Mouse (Mus musculus): ENCODE measurements around the gene Iqcf5. TPM values are rescaled to one million over a fixed set of nuclear protein-coding genes. Genes with fewer than 3 reads are reported as not detected.

Gene Iqcf5
- total RNA-seq, 4 experiments from 2014 or later: not detected

Other genes with a start within 250 kb of the Iqcf5 start
- 1 to 10 TPM; 3.9 to 6.5 (median 5.5) TPM for gene Poc1a, start 233.5 kb upstream of the Iqcf5 start, total RNA-seq (2022)
- gene Dusp7, start 145.9 kb upstream of the Iqcf5 start, total RNA-seq (2022): 10 to 100 TPM; 13.1 to 22.0 (median 18.4) TPM
- 100 to 1,000 TPM; 369 to 422 (median 377) TPM for gene Rpl29, start 85.1 kb upstream of the Iqcf5 start, total RNA-seq (2022)
- gene Acy1, start 76.3 kb upstream of the Iqcf5 start, total RNA-seq (2022): 10 to 100 TPM; 15.4 to 21.4 (median 18.2) TPM
- gene Abhd14b, start 67.1 kb upstream of the Iqcf5 start, total RNA-seq (2022): 10 to 100 TPM; 46.4 to 65.7 (median 49.1) TPM
- gene Abhd14a, start 66.9 kb upstream of the Iqcf5 start, total RNA-seq (2022): 10 to 100 TPM; 24.8 to 32.3 (median 26.4) TPM
- 10 to 100 TPM; 20.4 to 47.9 (median 34.8) TPM for gene Pcbp4, start 61.3 kb upstream of the Iqcf5 start, total RNA-seq (2022)
- gene Gpr62, start 48.6 kb upstream of the Iqcf5 start, total RNA-seq (2022): under 1 TPM; 0.28 to 0.62 (median 0.46) TPM
- gene Rrp9, start 38.6 kb upstream of the Iqcf5 start, total RNA-seq (2022): 10 to 100 TPM; 34.2 to 53.4 (median 35.9) TPM
- gene Parp3, start 37.6 kb upstream of the Iqcf5 start, total RNA-seq (2022): 10 to 100 TPM; 40.6 to 86.0 (median 52.7) TPM
- gene Iqcf1, start 14.6 kb upstream of the Iqcf5 start, total RNA-seq (2022): not detected
- gene Iqcf3, start 47.1 kb downstream of the Iqcf5 start, total RNA-seq (2022): not detected
- gene Iqcf4, start 56.4 kb downstream of the Iqcf5 start, total RNA-seq (2022): not detected
- gene Iqcf6, start 112.0 kb downstream of the Iqcf5 start, total RNA-seq (2022): not detected
- gene Grm2, start 141.5 kb downstream of the Iqcf5 start, total RNA-seq (2022): not detected
- 100 to 1,000 TPM; 123 to 161 (median 141) TPM for gene Tex264, start 171.4 kb downstream of the Iqcf5 start, total RNA-seq (2022)